9 mouse cellular contexts compared by ENCODE assay signal in genomic region chr14:103589819-103590218, GRCm38 (mm10).
DNase-seq lines count a peak whose midpoint lies in the region; TF ChIP-seq lines count a peak whose summit lies in the region.
"Had no signal": no experiment of that assay in that cellular context is flagged by ENCODE, and none has a peak within 500 bp of the region (broad histone marks: within the 10 kb centered on the region; RNA-seq: fewer than 3 reads in every experiment).

No protein-coding gene starts in this region.

- no peak overlapping the region for H3K27ac ChIP-seq in kidney, adult 2 months (ENCODE audit: insufficient read depth, low read depth, low read length)
- H3K27ac ChIP-seq: layer of hippocampus, adult 2 months had no signal

- no peaks in the 10 kb centered on the region for H3K36me3 ChIP-seq in kidney, adult 2 months (ENCODE audit: control insufficient read depth, insufficient read depth, low read length)

- H3K4me1 ChIP-seq in kidney, adult 2 months (ENCODE audit: control insufficient read depth, insufficient read depth, low read length), result no peaks in the 10 kb centered on the region

- DNase-seq in cerebellum, postnatal 25 days, result peak; percentile 19 to 60
- no peak for DNase-seq in cerebellum, adult 11-12 months
- DNase-seq in kidney, postnatal 4 days, result peak; percentile 13 to 20
- no peak for DNase-seq in kidney, adult 2 months
- DNase-seq in brain, embryonic 14.5 days (ENCODE audit: low read depth), result peak; percentile 84
- DNase-seq in lung, postnatal 10 days, result peak; percentile 24
- DNase-seq in yolk sac, embryonic 10.5 days (ENCODE audit: low spot score), result no peak
- no peak for DNase-seq in gastrocnemius, adult 8-10 months (ENCODE audit: low spot score in 2 of 2)

- TF ChIP-seq CTCF in kidney, adult 2 months (conservative IDR thresholded peaks at IDR 0.05; ENCODE audit: insufficient read depth, insufficient read length, low read depth, low read length), result no peak
- no peak for TF ChIP-seq CTCF in brain, embryonic 14.5 days (IDR thresholded peaks at IDR 0.05; ENCODE audit: borderline replicate concordance, extremely low read depth, insufficient read depth, insufficient read length)

- no peak overlapping the region for H3K4me3 ChIP-seq in kidney, adult 2 months (ENCODE audit: insufficient read depth, low read depth, low read length)
- H3K4me3 ChIP-seq: layer of hippocampus, adult 2 months had no signal

- H3K27me3 ChIP-seq in kidney, adult 2 months (replicated peaks; ENCODE audit: control insufficient read depth, insufficient read depth, low read length), result no peaks in the 10 kb centered on the region

- WGBS in kidney, adult 2 months, result 64% methylated on average over 7 of the region's 7 CpGs

- no peak for TF ChIP-seq POLR2A in kidney, adult 2 months (IDR thresholded peaks at IDR 0.05; ENCODE audit: low read depth, low read length)
- TF ChIP-seq POLR2A in brain, embryonic 14.5 days (IDR thresholded peaks at IDR 0.05; ENCODE audit: borderline replicate concordance, extremely low read depth, insufficient read depth, insufficient read length, poor library complexity, severe bottlenecking), result no peak

Comparison
In these comparisons a context has a peak if more than half of its experiments do, and no peak if none do; other contexts are left out.
1. DNase-seq: peak in cerebellum, postnatal 25 days (2 of 2), kidney, postnatal 4 days (2 of 2), brain, embryonic 14.5 days (single experiment) and lung, postnatal 10 days (single experiment); none in cerebellum, adult 11-12 months (single experiment), kidney, adult 2 months (single experiment), yolk sac, embryonic 10.5 days (single experiment) and gastrocnemius, adult 8-10 months (0 of 2).